Mouse (Mus musculus): ENCODE data around the gene Zfp184.
"Not testable (repeated sequence)": the region's sequence is repeated elsewhere in the genome, so short reads cannot be mapped to it uniquely, and the experiment has no call there.

DNA sequence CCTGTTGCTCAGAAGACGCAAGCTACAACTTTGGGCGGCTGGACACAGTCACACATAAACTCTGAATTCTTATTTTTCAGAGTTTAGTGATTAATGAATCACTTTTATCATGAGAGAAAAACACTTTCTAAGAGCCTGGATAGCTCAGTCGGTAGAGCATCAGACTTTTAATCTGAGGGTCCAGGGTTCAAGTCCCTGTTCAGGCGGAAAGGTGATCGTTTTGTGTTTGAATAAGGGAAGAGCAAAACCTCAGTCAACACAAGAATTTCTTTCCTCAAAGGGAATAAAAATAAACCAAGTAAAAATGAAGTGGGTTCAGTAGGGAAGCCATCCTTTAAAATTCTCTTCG, 37.1 kb upstream of the Zfp184 start:
- not testable (repeated sequence) for TF ChIP-seq CTCF (IDR thresholded peaks at IDR 0.05; ENCODE audit: borderline replicate concordance, extremely low read depth, insufficient read depth, insufficient read length); POLR2A (IDR thresholded peaks at IDR 0.05; ENCODE audit: borderline replicate concordance, extremely low read depth, insufficient read depth, insufficient read length, poor library complexity, severe bottlenecking)
